Mouse (Mus musculus) midbrain, embryonic 14.5 days (tissue): ENCODE data around the gene Imp3. TPM values are rescaled to one million over a fixed set of nuclear protein-coding genes. Genes with fewer than 3 reads are reported as not detected.

Experiments
- ATAC-seq: fragments of 200-750 bp; cut with Nextera tagmentation; 2 replicates; pipeline ENCODE4 v1.8.0; 2017; ENCODE audit warnings: moderate number of reproducible peaks, moderate library complexity; ENCODE audit not compliant: low FRiP score, low TSS enrichment
- DNase-seq: peaks from one replicate; pipeline ENCODE4 v3.0.0-alpha.2; 2015
- H3K27ac ChIP-seq: fragments of 300-500 bp; sonication (generic); replicated peaks from 2 replicates; pipeline ENCODE4 v1.5.1; 2014; ENCODE audit warnings: mild to moderate bottlenecking, low read depth, low read length, moderate library complexity
- H3K27me3 ChIP-seq: fragments of 300-500 bp; sonication (generic); 2 replicates; pipeline ENCODE4 v1.6.1; 2014; ENCODE audit warnings: low read length, control low read depth, mixed read lengths; ENCODE audit not compliant: control insufficient read depth, insufficient read depth
- H3K36me3 ChIP-seq: fragments of 300-500 bp; sonication (generic); 2 replicates; pipeline ENCODE4 v1.6.1; 2014; ENCODE audit warnings: low read length, control low read depth; ENCODE audit not compliant: control insufficient read depth, insufficient read depth
- H3K4me1 ChIP-seq: fragments of 300-500 bp; sonication (generic); 2 replicates; pipeline ENCODE4 v1.6.1; 2014; ENCODE audit warnings: mild to moderate bottlenecking, antibody characterized with exemption, low read length, control low read depth; ENCODE audit not compliant: control insufficient read depth, insufficient read depth
- H3K4me2 ChIP-seq: fragments of 300-500 bp; sonication (generic); 2 replicates; pipeline ENCODE4 v1.6.1; 2014; ENCODE audit warnings: mild to moderate bottlenecking, low read length, moderate library complexity
- H3K4me3 ChIP-seq: fragments of 300-500 bp; sonication (generic); replicated peaks from 2 replicates; pipeline ENCODE4 v1.5.1; 2014; ENCODE audit warnings: low read depth, low read length
- H3K9ac ChIP-seq: fragments of 300-500 bp; sonication (generic); replicated peaks from 2 replicates; pipeline ENCODE4 v1.6.1; 2014; ENCODE audit warnings: mild to moderate bottlenecking, low read length, moderate library complexity
- H3K9me3 ChIP-seq: fragments of 300-500 bp; sonication (generic); 2 replicates; pipeline ENCODE4 v1.6.1; 2016; ENCODE audit warnings: low read length, control low read depth, mixed read lengths; ENCODE audit not compliant: control insufficient read depth
- WGBS: fragments of 180-500 bp; shearing (Covaris S2); extraction: QIAGEN DNeasy Blood & Tissue Kit; methylation state at CpG from one replicate; pipeline ENCODE4 v1.1.7; 2014; 5-methylcytosine and 5-hydroxymethylcytosine counted together
- polyA plus RNA-seq: library from polyadenylated mRNA; unstranded; fragments of >200 nt; fragmentation: Nextera tagmentation; extraction: Ambion mirVana; gene quantifications from 2 replicates; pipeline ENCODE4 v1.2.1, GENCODE M21; 2014

Gene Imp3
- polyA plus RNA-seq, 1 experiment from 2014 or later, result 69.6 TPM

GRCm38 (mm10) chr9:56961591-56961990 is 24.3 kb downstream of the Imp3 start:
- 97% methylated on average over 3 of the region's 3 CpGs for WGBS
- ATAC-seq (no peak), DNase-seq (no peak)
- Histone ChIP-seq H3K4me1 (no peaks in the 10 kb centered on the region), H3K27ac (no peak overlapping the region), H3K27me3 (no peaks in the 10 kb centered on the region), H3K4me2 (no peak overlapping the region), H3K36me3 (peaks cover 42% of the 10 kb centered on the region), H3K9ac (no peak overlapping the region), H3K4me3 (no peak overlapping the region), H3K9me3 (no peaks in the 10 kb centered on the region)

- H3K4me2 ChIP-seq, result no peak overlapping the region
- H3K9ac ChIP-seq, result no peak overlapping the region
- H3K27ac ChIP-seq, result no peak overlapping the region
- no peaks in the 10 kb centered on the region for H3K4me1 ChIP-seq
- peaks cover 22% of the 10 kb centered on the region for H3K36me3 ChIP-seq
- H3K9me3 ChIP-seq, result no peaks in the 10 kb centered on the region
- no peak for ATAC-seq
- H3K4me3 ChIP-seq, result no peak overlapping the region
- WGBS, result 84% methylated on average over 2 of the region's 2 CpGs
- DNase-seq, result no peak
- no peaks in the 10 kb centered on the region for H3K27me3 ChIP-seq
Observed at GRCm38 (mm10) chr9:56970158-56970557, 32.9 kb downstream of the Imp3 start.

GRCm38 (mm10) chr9:56973960-56974524 is 36.8 kb downstream of the Imp3 start:
- Histone ChIP-seq H3K4me2 (no peak overlapping the region), H3K27ac (no peak overlapping the region), H3K27me3 (no peaks in the 10 kb centered on the region), H3K36me3 (peaks cover 24% of the 10 kb centered on the region), H3K4me3 (no peak overlapping the region), H3K4me1 (no peaks in the 10 kb centered on the region), H3K9ac (no peak overlapping the region), H3K9me3 (no peaks in the 10 kb centered on the region)
- 88% methylated on average over 8 of the region's 8 CpGs for WGBS
- ATAC-seq (no peak), DNase-seq (no peak)

DNA sequence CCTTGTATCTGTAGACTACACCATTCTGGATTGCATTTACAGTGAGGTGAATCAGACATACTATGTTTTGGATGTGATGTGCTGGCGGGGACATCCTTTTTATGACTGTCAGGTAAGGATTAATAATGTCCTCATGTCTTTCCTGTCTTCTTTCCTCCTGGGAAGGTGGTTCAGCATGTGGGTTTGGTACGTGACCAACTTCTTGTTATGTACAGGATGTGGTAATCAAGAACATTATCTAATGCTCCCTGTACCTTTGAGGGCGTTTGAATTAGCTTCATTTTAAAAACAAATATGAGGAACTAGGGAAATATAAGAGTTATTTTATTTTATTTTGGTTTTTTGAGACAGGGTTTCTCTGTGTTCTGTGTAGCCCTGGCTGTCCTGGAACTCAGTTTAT is 37.9 kb downstream of the Imp3 start:
- ATAC-seq, result no peak
- H3K4me3 ChIP-seq, result no peak overlapping the region
- DNase-seq, result no peak
- 88% methylated on average over 3 of the region's 3 CpGs for WGBS
- no peaks in the 10 kb centered on the region for H3K4me1 ChIP-seq
- H3K27me3 ChIP-seq, result no peaks in the 10 kb centered on the region
- peaks cover 30% of the 10 kb centered on the region for H3K36me3 ChIP-seq
- no peak overlapping the region for H3K27ac ChIP-seq
- H3K4me2 ChIP-seq, result no peak overlapping the region
- no peaks in the 10 kb centered on the region for H3K9me3 ChIP-seq
- no peak overlapping the region for H3K9ac ChIP-seq

- H3K27me3 ChIP-seq, result no peaks in the 10 kb centered on the region
- ATAC-seq, result no peak
- H3K36me3 ChIP-seq, result peaks cover 25% of the 10 kb centered on the region; the same call in 1 of the 2 replicates
- H3K4me1 ChIP-seq, result no peaks in the 10 kb centered on the region
- no peak for DNase-seq
- H3K9me3 ChIP-seq, result no peaks in the 10 kb centered on the region
- H3K27ac ChIP-seq, result no peak overlapping the region
- H3K4me2 ChIP-seq, result no peak overlapping the region
- WGBS, result 93% methylated on average over 6 of the region's 6 CpGs
- no peak overlapping the region for H3K9ac ChIP-seq
- H3K4me3 ChIP-seq, result no peak overlapping the region
Observed at GRCm38 (mm10) chr9:56980186-56980585, 42.9 kb downstream of the Imp3 start.

- no peaks in the 10 kb centered on the region for H3K27me3 ChIP-seq
- ATAC-seq, result no peak
- no peak overlapping the region for H3K27ac ChIP-seq
- DNase-seq, result no peak
- H3K9ac ChIP-seq, result no peak overlapping the region
- no peaks in the 10 kb centered on the region for H3K9me3 ChIP-seq
- no peaks in the 10 kb centered on the region for H3K4me1 ChIP-seq
- no peak overlapping the region for H3K4me3 ChIP-seq
- 87% methylated on average over 1 of the region's 1 CpGs for WGBS
- H3K4me2 ChIP-seq, result no peak overlapping the region
- peaks cover 20% of the 10 kb centered on the region; the same call in 1 of the 2 replicates for H3K36me3 ChIP-seq
Observed at GRCm38 (mm10) chr9:56981502-56981901, 44.2 kb downstream of the Imp3 start.

Other genes starting within 250 kb of the Imp3 start
- gene Lingo1, start 141.0 kb upstream of the Imp3 start, polyA plus RNA-seq, result 49.4 and 72.2 TPM in 2 replicates
- gene Odf3l1, start 72.8 kb upstream of the Imp3 start, polyA plus RNA-seq, result not detected in 2 replicates
- 4.1 TPM in 2 replicates for gene Cspg4, start 72.4 kb upstream of the Imp3 start, polyA plus RNA-seq
- gene Snx33, start 9.1 kb upstream of the Imp3 start, polyA plus RNA-seq, result 1.6 and 2.5 TPM in 2 replicates
- gene Snupn, start 13.4 kb downstream of the Imp3 start, polyA plus RNA-seq, result 22.8 and 24.1 TPM in 2 replicates
- gene Ptpn9, start 57.4 kb downstream of the Imp3 start, polyA plus RNA-seq, result 28.2 and 35.3 TPM in 2 replicates
- 23.4 and 40.8 TPM in 2 replicates for gene Sin3a, start 134.6 kb downstream of the Imp3 start, polyA plus RNA-seq
- gene Man2c1, start 193.2 kb downstream of the Imp3 start, polyA plus RNA-seq, result 43.0 and 52.2 TPM in 2 replicates
- gene Neil1, start 210.8 kb downstream of the Imp3 start, polyA plus RNA-seq, result 7.2 and 8.3 TPM in 2 replicates
- 159 and 190 TPM in 2 replicates for gene Commd4, start 220.9 kb downstream of the Imp3 start, polyA plus RNA-seq